Mouse (Mus musculus): ENCODE measurements at regions not wholly inside any gene's neighbourhood (a gene's known extent, or its start where the extent isn't known, plus 50 kb on each side); places are given as distances from the start of the nearest gene placed in this dataset.

DNA sequence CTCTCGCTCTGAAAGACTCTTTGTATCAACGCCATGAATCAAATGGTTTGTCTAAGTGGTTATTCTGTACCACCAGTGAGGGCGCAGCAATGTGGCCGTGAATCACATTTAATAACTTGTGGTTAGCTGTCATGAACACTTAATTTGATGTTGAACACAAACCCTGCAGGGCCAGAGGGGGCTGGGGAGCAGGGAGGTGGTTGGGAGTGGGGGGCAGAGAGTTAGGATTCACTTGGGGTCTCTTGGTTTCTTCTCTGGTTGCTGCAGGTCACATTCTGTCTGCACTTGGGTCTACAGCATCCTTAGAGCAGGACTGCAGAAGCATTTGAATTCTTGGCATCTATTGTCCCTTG is 117.8 kb upstream of the Satb2 start:
- H3K4me3 ChIP-seq (ENCODE audit: low read depth, low read length), result no peak overlapping the region
- H3K36me3 ChIP-seq (ENCODE audit: insufficient read depth), result no peaks in the 10 kb centered on the region
- H3K27ac ChIP-seq (ENCODE audit: low read depth, low read length), result no peak overlapping the region
- no peaks in the 10 kb centered on the region for H3K4me1 ChIP-seq (ENCODE audit: insufficient read depth)
- no peak for TF ChIP-seq CTCF (IDR thresholded peaks at IDR 0.05; ENCODE audit: low read depth)
- no peak overlapping the region for H3K9ac ChIP-seq
- no peak for DNase-seq
- H3K27me3 ChIP-seq (ENCODE audit: insufficient read depth, low read length), result no peaks in the 10 kb centered on the region
- H3K4me2 ChIP-seq (ENCODE audit: low read depth), result no peak overlapping the region
- 56% methylated on average over 4 of the region's 4 CpGs for WGBS
- no peak for ATAC-seq
- no peaks in the 10 kb centered on the region for H3K9me3 ChIP-seq (ENCODE audit: low read length)

GRCm38 (mm10) chr1:57096740-57097139 is 118.3 kb upstream of the Satb2 start:
- Histone ChIP-seq H3K4me3 (ENCODE audit: low read depth, low read length) (no peak overlapping the region), H3K9ac (no peak overlapping the region), H3K27ac (ENCODE audit: low read depth, low read length) (no peak overlapping the region), H3K36me3 (ENCODE audit: insufficient read depth) (no peaks in the 10 kb centered on the region), H3K4me1 (ENCODE audit: insufficient read depth) (no peaks in the 10 kb centered on the region), H3K4me2 (ENCODE audit: low read depth) (no peak overlapping the region), H3K9me3 (ENCODE audit: low read length) (no peaks in the 10 kb centered on the region), H3K27me3 (ENCODE audit: insufficient read depth, low read length) (no peaks in the 10 kb centered on the region)
- WGBS, result 85% methylated on average over 8 of the region's 8 CpGs
- no peak for TF ChIP-seq CTCF (IDR thresholded peaks at IDR 0.05; ENCODE audit: low read depth)
- ATAC-seq, result no peak
- DNase-seq, result no peak

DNA sequence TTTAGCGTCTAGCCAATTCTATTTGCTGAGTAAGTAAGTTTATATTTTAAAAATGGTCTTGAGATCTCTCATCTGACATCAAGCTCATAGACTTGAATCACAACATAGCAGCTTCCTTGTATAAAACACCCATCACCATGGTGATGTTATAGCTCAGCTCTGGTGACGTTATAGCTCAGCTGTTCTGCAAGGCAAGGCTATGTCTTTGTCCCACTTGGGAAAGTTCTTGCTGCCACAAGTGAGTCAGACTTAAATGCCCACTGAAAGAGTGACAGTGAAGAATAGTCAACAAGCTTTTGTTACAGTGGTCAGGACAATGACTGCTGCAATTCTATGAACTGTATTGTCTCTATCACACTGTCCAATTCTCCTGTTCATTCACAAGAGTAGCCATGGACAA is 122.2 kb upstream of the Satb2 start:
- no peak for TF ChIP-seq CTCF (IDR thresholded peaks at IDR 0.05; ENCODE audit: low read depth)
- no peak for DNase-seq
- Histone ChIP-seq H3K4me1 (ENCODE audit: insufficient read depth) (no peaks in the 10 kb centered on the region), H3K27ac (ENCODE audit: low read depth, low read length) (no peak overlapping the region), H3K36me3 (ENCODE audit: insufficient read depth) (no peaks in the 10 kb centered on the region), H3K27me3 (ENCODE audit: insufficient read depth, low read length) (no peaks in the 10 kb centered on the region), H3K4me2 (ENCODE audit: low read depth) (no peak overlapping the region), H3K4me3 (ENCODE audit: low read depth, low read length) (no peak overlapping the region), H3K9me3 (ENCODE audit: low read length) (no peaks in the 10 kb centered on the region), H3K9ac (no peak overlapping the region)
- WGBS, result 59% methylated on average over 2 of the region's 2 CpGs
- ATAC-seq, result peak; percentile 62

DNA sequence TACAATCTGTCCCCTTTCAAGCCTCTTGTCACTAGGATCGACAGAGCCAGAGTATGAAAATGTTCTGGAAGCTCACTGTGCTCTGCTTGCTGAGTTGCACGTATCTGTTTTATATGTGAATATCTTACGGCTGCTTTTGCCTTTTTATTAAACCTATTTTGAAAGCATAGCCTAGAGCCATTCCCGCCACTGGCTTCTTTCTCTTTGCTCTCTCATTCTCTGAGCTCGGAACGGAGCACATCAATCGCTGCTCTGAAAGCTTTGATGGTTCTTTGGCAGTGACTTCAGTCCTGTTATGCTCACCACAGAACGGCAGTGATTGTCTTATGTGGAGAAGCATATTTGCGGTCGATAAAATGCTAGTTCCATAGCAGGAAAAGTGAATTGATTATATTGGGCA is 128.9 kb upstream of the Satb2 start:
- Histone ChIP-seq H3K4me2 (ENCODE audit: low read depth) (no peak overlapping the region), H3K27ac (ENCODE audit: low read depth, low read length) (no peak overlapping the region), H3K27me3 (ENCODE audit: insufficient read depth, low read length) (no peaks in the 10 kb centered on the region), H3K4me3 (ENCODE audit: low read depth, low read length) (no peak overlapping the region), H3K9ac (no peak overlapping the region), H3K36me3 (ENCODE audit: insufficient read depth) (no peaks in the 10 kb centered on the region), H3K4me1 (ENCODE audit: insufficient read depth) (no peaks in the 10 kb centered on the region), H3K9me3 (ENCODE audit: low read length) (no peaks in the 10 kb centered on the region)
- no peak for TF ChIP-seq CTCF (IDR thresholded peaks at IDR 0.05; ENCODE audit: low read depth)
- WGBS, result 42% methylated on average over 10 of the region's 10 CpGs
- DNase-seq (peak; percentile 11), ATAC-seq (no peak)

GRCm38 (mm10) chr1:57120678-57121077 is 142.2 kb upstream of the Satb2 start:
- Histone ChIP-seq H3K27me3 (ENCODE audit: insufficient read depth, low read length) (no peaks in the 10 kb centered on the region), H3K4me3 (ENCODE audit: low read depth, low read length) (no peak overlapping the region), H3K36me3 (ENCODE audit: insufficient read depth) (no peaks in the 10 kb centered on the region), H3K9me3 (ENCODE audit: low read length) (no peaks in the 10 kb centered on the region), H3K27ac (ENCODE audit: low read depth, low read length) (no peak overlapping the region), H3K9ac (no peak overlapping the region), H3K4me2 (ENCODE audit: low read depth) (no peak overlapping the region), H3K4me1 (ENCODE audit: insufficient read depth) (no peaks in the 10 kb centered on the region)
- 54% methylated on average over 2 of the region's 2 CpGs for WGBS
- no peak for TF ChIP-seq CTCF (IDR thresholded peaks at IDR 0.05; ENCODE audit: low read depth)
- DNase-seq (peak; percentile 17), ATAC-seq (peak; percentile 72)

- DNase-seq (peak; percentile 52), ATAC-seq (no peak)
- WGBS, result 70% methylated on average over 3 of the region's 3 CpGs
- no peaks in the 10 kb centered on the region for H3K27me3 ChIP-seq (ENCODE audit: insufficient read depth, low read length)
- no peaks in the 10 kb centered on the region for H3K4me1 ChIP-seq (ENCODE audit: insufficient read depth)
- no peak overlapping the region for H3K4me2 ChIP-seq (ENCODE audit: low read depth)
- H3K4me3 ChIP-seq (ENCODE audit: low read depth, low read length), result no peak overlapping the region
- no peaks in the 10 kb centered on the region for H3K9me3 ChIP-seq (ENCODE audit: low read length)
- no peak overlapping the region for H3K9ac ChIP-seq
- no peaks in the 10 kb centered on the region for H3K36me3 ChIP-seq (ENCODE audit: insufficient read depth)
- no peak overlapping the region for H3K27ac ChIP-seq (ENCODE audit: low read depth, low read length)
- no peak for TF ChIP-seq CTCF (IDR thresholded peaks at IDR 0.05; ENCODE audit: low read depth)
Observed at GRCm38 (mm10) chr1:57144181-57144580, 165.7 kb upstream of the Satb2 start.

DNA sequence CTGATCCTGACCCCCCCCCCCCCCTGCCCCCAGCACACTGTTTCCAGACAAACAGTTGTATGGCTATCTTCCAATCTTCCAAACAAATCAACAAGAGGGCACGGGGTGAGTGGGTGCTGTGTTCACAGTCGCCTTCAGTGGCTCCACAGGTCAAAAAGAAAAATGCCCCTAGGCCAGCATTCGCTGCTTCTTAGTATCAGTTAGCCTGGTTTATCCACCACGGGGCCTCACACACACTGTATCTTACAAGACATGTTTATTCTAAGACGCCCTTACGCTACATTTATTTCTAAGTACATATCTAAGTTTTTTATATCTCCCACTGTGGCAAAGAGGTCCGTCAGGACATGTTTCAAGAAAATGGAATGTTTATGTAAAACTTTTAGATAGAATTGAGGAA is 177.4 kb upstream of the Satb2 start:
- DNase-seq, result no peak
- ATAC-seq, result no peak
- no peak overlapping the region for H3K4me2 ChIP-seq (ENCODE audit: low read depth)
- H3K4me3 ChIP-seq (ENCODE audit: low read depth, low read length), result no peak overlapping the region
- H3K4me1 ChIP-seq (ENCODE audit: insufficient read depth), result no peaks in the 10 kb centered on the region
- no peak overlapping the region for H3K9ac ChIP-seq
- no peaks in the 10 kb centered on the region; the same call in 1 of the 2 replicates for H3K27me3 ChIP-seq (ENCODE audit: insufficient read depth, low read length)
- no peak for TF ChIP-seq CTCF (IDR thresholded peaks at IDR 0.05; ENCODE audit: low read depth)
- H3K27ac ChIP-seq (ENCODE audit: low read depth, low read length), result no peak overlapping the region
- no peaks in the 10 kb centered on the region for H3K36me3 ChIP-seq (ENCODE audit: insufficient read depth)
- H3K9me3 ChIP-seq (ENCODE audit: low read length), result no peaks in the 10 kb centered on the region
- WGBS, result 89% methylated on average over 7 of the region's 7 CpGs

DNA sequence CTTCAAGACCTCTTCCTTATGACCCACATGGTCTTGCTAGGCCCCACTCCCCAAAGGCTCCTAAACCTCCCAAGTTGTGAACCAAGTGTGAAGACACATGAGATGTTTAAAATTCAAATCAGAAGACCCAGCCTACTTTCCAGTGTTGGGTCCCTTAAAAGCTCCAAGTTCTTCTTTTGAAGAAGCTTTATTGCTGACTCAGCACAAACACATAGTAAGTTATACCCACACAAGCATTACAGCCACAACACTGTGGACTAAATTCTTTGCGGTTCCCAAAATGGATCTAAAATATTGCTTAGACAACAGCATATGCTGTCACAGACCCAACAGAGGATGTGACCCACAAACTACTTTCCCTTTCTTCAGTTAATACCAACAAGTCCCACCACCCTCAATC is 186.0 kb upstream of the Satb2 start:
- ATAC-seq (no peak), DNase-seq (no peak)
- no peak overlapping the region for H3K4me2 ChIP-seq (ENCODE audit: low read depth)
- no peak overlapping the region for H3K9ac ChIP-seq
- no peaks in the 10 kb centered on the region for H3K4me1 ChIP-seq (ENCODE audit: insufficient read depth)
- H3K4me3 ChIP-seq (ENCODE audit: low read depth, low read length), result no peak overlapping the region
- 96% methylated on average over 1 of the region's 1 CpGs for WGBS
- no peaks in the 10 kb centered on the region for H3K9me3 ChIP-seq (ENCODE audit: low read length)
- no peaks in the 10 kb centered on the region for H3K36me3 ChIP-seq (ENCODE audit: insufficient read depth)
- no peak for TF ChIP-seq CTCF (IDR thresholded peaks at IDR 0.05; ENCODE audit: low read depth)
- no peaks in the 10 kb centered on the region for H3K27me3 ChIP-seq (ENCODE audit: insufficient read depth, low read length)
- no peak overlapping the region for H3K27ac ChIP-seq (ENCODE audit: low read depth, low read length)
